Mouse (Mus musculus) intestine, embryonic 16.5 days (tissue): ENCODE results near the gene Asic3. TPM values are rescaled to one million over a fixed set of nuclear protein-coding genes. Genes with fewer than 3 reads are reported as not detected.

Source experiments
- ATAC-seq: fragments of 200-750 bp; cut with Nextera tagmentation; 2 replicates; pipeline ENCODE4 v1.8.0; 2017; ENCODE audit warnings: moderate TSS enrichment, moderate library complexity
- H3K27ac ChIP-seq: fragments of 300-500 bp; sonication (generic); 2 replicates; pipeline ENCODE4 v1.5.1; 2014; ENCODE audit warnings: mild to moderate bottlenecking, low read length
- H3K27me3 ChIP-seq: fragments of 300-500 bp; sonication (generic); replicated peaks from 2 replicates; pipeline ENCODE4 v1.6.1; 2014; ENCODE audit warnings: low read length, control low read depth, mixed read lengths; ENCODE audit not compliant: control insufficient read depth, insufficient read depth
- H3K36me3 ChIP-seq: fragments of 300-500 bp; sonication (generic); 2 replicates; pipeline ENCODE4 v1.6.1; 2014; ENCODE audit warnings: low read length, control low read depth; ENCODE audit not compliant: control insufficient read depth, insufficient read depth
- H3K4me1 ChIP-seq: fragments of 300-500 bp; sonication (generic); 2 replicates; pipeline ENCODE4 v1.6.1; 2014; ENCODE audit warnings: low read length, control low read depth, mixed read lengths; ENCODE audit not compliant: control insufficient read depth, insufficient read depth
- H3K4me2 ChIP-seq: fragments of 300-500 bp; sonication (generic); 2 replicates; pipeline ENCODE4 v1.6.1; 2014; ENCODE audit warnings: low read depth, low read length, control low read depth
- H3K4me3 ChIP-seq: fragments of 300-500 bp; sonication (generic); 2 replicates; pipeline ENCODE4 v1.5.1; 2014; ENCODE audit warnings: mild to moderate bottlenecking, low read length
- H3K9ac ChIP-seq: fragments of 300-500 bp; sonication (generic); 2 replicates; pipeline ENCODE4 v1.6.1; 2014; ENCODE audit warnings: low read depth, low read length
- H3K9me3 ChIP-seq: fragments of 300-500 bp; sonication (generic); 2 replicates; pipeline ENCODE4 v1.6.1; 2016; ENCODE audit warnings: low read length, control low read depth; ENCODE audit not compliant: control insufficient read depth
- WGBS: fragments of 180-500 bp; shearing (Covaris S2); extraction: QIAGEN DNeasy Blood & Tissue Kit; methylation state at CpG from one replicate; pipeline ENCODE4 v1.1.7; 2014; 5-methylcytosine and 5-hydroxymethylcytosine counted together
- polyA plus RNA-seq: library from polyadenylated mRNA; unstranded; fragments of >200 nt; fragmentation: Nextera tagmentation; extraction: Ambion mirVana; gene quantifications from 2 replicates; pipeline ENCODE4 v1.2.1, GENCODE M21; 2015

Asic3 gene
- polyA plus RNA-seq, 1 experiment from 2014 or later: 0.57 TPM

GRCm38 (mm10) chr5:24385374-24385773 is 27.8 kb upstream of the Asic3 start:
- Histone ChIP-seq H3K27ac (no peak overlapping the region), H3K4me1 (peaks cover 42% of the 10 kb centered on the region), H3K27me3 (peaks cover 7% of the 10 kb centered on the region; the same call in 1 of the 2 replicates), H3K4me3 (no peak overlapping the region), H3K36me3 (no peaks in the 10 kb centered on the region), H3K4me2 (no peak overlapping the region), H3K9me3 (no peaks in the 10 kb centered on the region), H3K9ac (no peak overlapping the region)
- ATAC-seq: no peak
- WGBS: 83% methylated on average over 5 of the region's 5 CpGs

GRCm38 (mm10) chr5:24385887-24386550 is 27.2 kb upstream of the Asic3 start:
- WGBS: 93% methylated on average over 10 of the region's 10 CpGs
- Histone ChIP-seq H3K27ac (no peak overlapping the region), H3K9ac (no peak overlapping the region), H3K4me1 (peaks cover 42% of the 10 kb centered on the region), H3K4me3 (no peak overlapping the region), H3K27me3 (peaks cover 7% of the 10 kb centered on the region; the same call in 1 of the 2 replicates), H3K4me2 (no peak overlapping the region), H3K36me3 (no peaks in the 10 kb centered on the region), H3K9me3 (no peaks in the 10 kb centered on the region)
- no peak for ATAC-seq

- ATAC-seq: peak; percentile 49
- H3K4me2 ChIP-seq: peak overlapping the region; percentile 95
- H3K4me3 ChIP-seq: peak overlapping the region; percentile 55
- under 1% methylated on average over 72 of the region's 73 CpGs for WGBS
- peak overlapping the region; percentile 57 for H3K27ac ChIP-seq
- H3K27me3 ChIP-seq: peaks cover 7% of the 10 kb centered on the region; the same call in 1 of the 2 replicates
- no peaks in the 10 kb centered on the region for H3K9me3 ChIP-seq
- peaks cover 47% of the 10 kb centered on the region for H3K4me1 ChIP-seq
- no peaks in the 10 kb centered on the region for H3K36me3 ChIP-seq
- peak overlapping the region; percentile 79 for H3K9ac ChIP-seq
These were observed 25.6 kb upstream of the Asic3 start for GRCm38 (mm10) chr5:24387264-24388241.

GRCm38 (mm10) chr5:24388246-24388915 is 24.8 kb upstream of the Asic3 start:
- H3K36me3 ChIP-seq: no peaks in the 10 kb centered on the region
- peak overlapping the region; percentile 41 for H3K27ac ChIP-seq
- no peaks in the 10 kb centered on the region for H3K9me3 ChIP-seq
- H3K4me1 ChIP-seq: peaks cover 46% of the 10 kb centered on the region
- H3K4me3 ChIP-seq: peak overlapping the region; percentile 55
- WGBS: 30% methylated on average over 26 of the region's 26 CpGs
- peaks cover 7% of the 10 kb centered on the region; the same call in 1 of the 2 replicates for H3K27me3 ChIP-seq
- ATAC-seq: peak; percentile 3; the same call in 1 of the 2 replicates
- peak overlapping the region; percentile 95 for H3K4me2 ChIP-seq
- H3K9ac ChIP-seq: peak overlapping the region; percentile 79

GRCm38 (mm10) chr5:24389011-24389657 is 24.1 kb upstream of the Asic3 start:
- ATAC-seq: no peak
- no peaks in the 10 kb centered on the region for H3K36me3 ChIP-seq

GRCm38 (mm10) chr5:24389658-24390020 is 23.6 kb upstream of the Asic3 start:
- H3K9ac ChIP-seq: no peak overlapping the region
- H3K4me2 ChIP-seq: no peak overlapping the region
- H3K36me3 ChIP-seq: no peaks in the 10 kb centered on the region
- H3K9me3 ChIP-seq: no peaks in the 10 kb centered on the region
- H3K27ac ChIP-seq: no peak overlapping the region
- WGBS: 86% methylated on average over 4 of the region's 4 CpGs
- no peak overlapping the region for H3K4me3 ChIP-seq
- peaks cover 7% of the 10 kb centered on the region; the same call in 1 of the 2 replicates for H3K27me3 ChIP-seq
- ATAC-seq: no peak
- H3K4me1 ChIP-seq: peaks cover 37% of the 10 kb centered on the region

More at GRCm38 (mm10) chr5:24389011-24389657, 24.1 kb upstream of the Asic3 start:
- Histone ChIP-seq H3K4me1 (peaks cover 42% of the 10 kb centered on the region), H3K4me3 (no peak overlapping the region), H3K27ac (no peak overlapping the region), H3K9me3 (no peaks in the 10 kb centered on the region), H3K4me2 (no peak overlapping the region), H3K27me3 (peaks cover 7% of the 10 kb centered on the region; the same call in 1 of the 2 replicates), H3K9ac (no peak overlapping the region)
- WGBS: 61% methylated on average over 6 of the region's 7 CpGs

GRCm38 (mm10) chr5:24391864-24392263 is 21.3 kb upstream of the Asic3 start, which contains the start of gene Atg9b:
Gene Atg9b, minus strand, starts transcription at chr5:24392143.
- no peaks in the 10 kb centered on the region for H3K36me3 ChIP-seq
- H3K4me3 ChIP-seq: no peak within 1 kb of the TSS
- no peak for ATAC-seq
- H3K4me1 ChIP-seq: peaks cover 34% of the 10 kb centered on the region
- H3K4me2 ChIP-seq: no peak within 1 kb of the TSS
- 80% methylated on average over 7 of the region's 7 CpGs for WGBS
- H3K9ac ChIP-seq: no peak within 1 kb of the TSS; the same call in 1 of the 2 replicates
- 0 out of 2 replicates have a peak, but pooled peaks cover 7% of the 10 kb centered on the region for H3K27me3 ChIP-seq
- peak within 1 kb of the TSS; percentile 75 for H3K27ac ChIP-seq
- no peaks in the 10 kb centered on the region for H3K9me3 ChIP-seq

- Histone ChIP-seq H3K4me2 (no peak overlapping the region), H3K36me3 (no peaks in the 10 kb centered on the region), H3K9ac (no peak overlapping the region), H3K4me3 (no peak overlapping the region), H3K27ac (peak overlapping the region; percentile 75), H3K27me3 (no peaks in the 10 kb centered on the region), H3K4me1 (peaks cover 26% of the 10 kb centered on the region), H3K9me3 (no peaks in the 10 kb centered on the region)
- no peak for ATAC-seq
- 51% methylated on average over 7 of the region's 7 CpGs for WGBS
These were observed 20.5 kb upstream of the Asic3 start for GRCm38 (mm10) chr5:24392724-24393123.
